Mouse (Mus musculus) cortical plate, adult 2 months (tissue): Measurements from ENCODE around the gene Exog.

Experiments
- CTCF ChIP-seq: fragments of 200-500 bp; IDR thresholded peaks from 2 replicates; pipeline ENCODE4 v1.5.1; 2011; ENCODE audit warnings: mild to moderate bottlenecking, control low read depth, low read length; ENCODE audit not compliant: insufficient read depth; ENCODE audit errors: extremely low read depth
- POLR2A ChIP-seq: fragments of 200-500 bp; IDR thresholded peaks from 2 replicates; pipeline ENCODE4 v1.6.1; 2011; ENCODE audit warnings: mild to moderate bottlenecking, low read length, control low read depth; ENCODE audit not compliant: insufficient read depth; ENCODE audit errors: extremely low read depth

DNA sequence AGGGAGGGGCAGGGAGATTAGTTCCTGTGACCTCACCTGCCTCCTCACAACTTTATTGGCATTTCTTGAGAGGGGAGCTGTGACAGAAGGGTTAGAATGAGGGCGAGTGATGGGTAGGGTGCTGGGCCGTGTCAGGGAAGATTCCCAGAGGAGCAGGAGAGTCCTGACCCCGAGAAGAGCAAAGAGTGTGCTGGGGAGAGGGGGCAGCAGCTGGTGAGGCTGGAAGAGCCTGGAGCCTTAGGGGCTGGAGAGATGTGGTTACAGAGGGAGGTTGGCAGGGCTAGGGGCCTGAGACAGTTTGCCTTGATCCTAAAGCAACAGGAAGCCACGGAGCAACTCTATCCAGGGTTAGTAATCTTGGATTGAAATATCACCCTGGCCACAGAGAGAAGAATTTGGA lies 36.9 kb downstream of the Exog start:
- TF ChIP-seq CTCF (no peak), POLR2A (no peak)
